Mouse (Mus musculus) kidney, adult 9 months (tissue): Measurements from ENCODE around the gene Strc.
A peak's percentile ranks its signal among the peaks of the same experiment; 100 is the strongest.
"Not testable (repeated sequence)": the region's sequence is repeated elsewhere in the genome, so short reads cannot be mapped to it uniquely, and the experiment has no call there.

ENCODE experiments used
- DNase-seq: peaks from one replicate; pipeline ENCODE4 v3.0.0; 2022

Gene Strc

GRCm38 (mm10) chr2:121386961-121387575, at the start of gene Strc:
Strc (minus strand) TSS chr2:121387168.
- DNase-seq: not testable (repeated sequence)

- no peak for DNase-seq
Observed at GRCm38 (mm10) chr2:121434854-121435253, 47.9 kb upstream of the Strc start.

DNA sequence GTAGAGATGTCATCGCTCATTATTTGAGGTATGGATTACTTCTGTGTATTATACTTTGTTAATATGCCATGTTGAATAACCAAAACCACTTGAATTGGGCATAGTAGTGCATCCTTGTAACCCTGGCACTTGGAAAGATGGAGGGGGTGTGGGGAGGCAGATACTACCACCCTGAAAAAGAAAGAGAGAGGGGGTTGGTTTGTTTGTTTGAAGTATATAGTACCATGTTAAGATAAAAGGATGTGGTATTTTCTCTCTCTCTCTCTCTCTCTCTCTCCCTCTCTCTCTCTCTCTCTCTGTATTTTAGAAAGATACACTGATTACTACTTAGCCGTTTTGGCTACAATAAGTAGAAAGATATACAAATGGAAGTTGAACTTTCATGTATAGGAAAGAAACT, 38.9 kb upstream of the Strc start:
- DNase-seq: no peak

GRCm38 (mm10) chr2:121423166-121423565, 36.2 kb upstream of the Strc start:
- DNase-seq: no peak

DNA sequence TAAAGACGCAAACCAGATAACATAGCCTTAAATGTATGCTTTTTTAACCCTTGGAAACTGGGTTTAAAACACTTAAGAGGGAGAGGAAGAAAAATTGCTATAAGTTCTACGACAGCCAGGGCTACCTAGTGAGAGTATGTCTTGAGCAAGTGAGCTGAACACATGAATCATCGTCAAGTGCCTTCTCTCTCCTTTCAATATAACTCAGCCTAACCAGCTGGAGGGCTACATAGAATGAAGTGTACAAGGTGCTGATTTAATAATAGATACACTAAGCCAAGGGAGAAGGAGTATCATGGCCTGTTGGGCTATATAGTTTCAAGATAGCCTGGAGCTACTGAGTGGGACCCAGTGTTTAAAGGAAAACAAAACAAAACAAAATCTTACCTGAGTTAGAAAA, 31.5 kb upstream of the Strc start:
- no peak for DNase-seq

DNA sequence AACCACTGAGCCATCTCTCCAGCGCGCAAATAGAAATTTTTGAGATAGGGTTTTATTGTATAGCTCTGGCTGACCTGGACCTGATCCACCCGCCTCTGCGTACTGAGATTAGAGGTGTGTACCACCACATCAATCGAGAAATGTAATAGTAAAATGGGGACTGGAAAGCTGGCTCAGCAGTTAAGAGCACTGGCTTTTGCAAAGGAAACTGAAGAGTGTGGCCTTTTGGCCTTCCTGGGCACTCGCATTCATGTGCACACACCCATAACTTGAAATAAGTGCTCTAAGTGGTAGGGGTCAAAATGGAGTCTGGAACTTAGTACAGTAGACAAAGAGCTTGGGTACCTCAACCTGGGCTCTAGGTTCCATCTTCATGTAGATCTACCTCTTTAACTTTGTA, 29.4 kb upstream of the Strc start:
- no peak for DNase-seq

GRCm38 (mm10) chr2:121415591-121415990, 28.6 kb upstream of the Strc start:
- no peak for DNase-seq

GRCm38 (mm10) chr2:121415103-121415502, 28.1 kb upstream of the Strc start:
- no peak for DNase-seq

GRCm38 (mm10) chr2:121414139-121414685, 27.2 kb upstream of the Strc start:
- peak; percentile 50 for DNase-seq

- DNase-seq: peak; percentile 95
Observed at GRCm38 (mm10) chr2:121413387-121414042, 26.5 kb upstream of the Strc start, which contains the start of the genes Pdia3 and Catsper2. Pdia3 (plus strand) TSS chr2:121413775. Catsper2 (minus strand) TSS chr2:121413792.

DNA sequence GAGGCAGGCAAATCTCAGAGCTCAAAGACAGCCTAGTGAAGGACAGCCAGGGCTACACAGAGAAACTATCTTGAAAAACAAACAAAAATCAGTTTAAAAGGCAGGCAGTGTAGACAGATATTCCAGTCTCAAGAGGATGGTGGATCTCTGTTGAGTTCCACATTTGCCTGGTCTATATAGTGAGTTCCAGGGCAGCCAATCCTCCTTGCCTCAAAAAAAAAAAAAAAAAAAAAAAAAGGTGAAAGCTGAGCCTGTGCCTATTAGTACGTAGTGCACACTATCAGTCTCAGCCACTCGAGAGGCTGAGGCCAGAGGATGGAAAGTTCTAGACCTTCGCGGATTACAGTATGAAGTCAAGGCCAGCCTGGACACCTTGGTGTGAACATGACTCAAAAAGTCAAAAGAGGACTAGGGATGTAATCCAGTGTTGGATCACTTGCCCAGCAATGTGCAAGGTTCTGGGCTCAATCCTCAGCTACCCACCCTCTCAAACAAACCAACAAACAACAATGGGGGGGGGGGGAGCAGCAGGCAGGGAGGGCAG, 25.9 kb upstream of the Strc start:
- DNase-seq: no peak

DNA sequence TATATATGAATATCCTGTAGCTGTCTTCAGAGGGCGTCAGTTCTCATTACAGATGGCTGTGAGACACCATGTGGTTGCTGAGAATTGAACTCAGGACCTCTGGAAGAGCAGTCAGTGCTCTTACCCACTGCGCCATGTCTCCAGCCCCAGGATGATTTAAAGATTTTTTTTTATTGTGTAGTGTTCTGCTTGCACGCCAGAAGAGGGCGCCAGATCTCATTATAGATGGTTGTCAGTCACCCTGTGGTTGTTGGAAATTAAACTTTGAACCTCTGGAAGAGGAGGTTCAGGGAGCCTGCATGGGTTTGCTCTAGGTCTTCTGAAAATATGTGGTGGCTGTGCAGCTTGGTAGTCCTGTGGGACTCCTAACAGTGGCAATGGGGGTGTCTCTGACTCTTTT, 21.2 kb upstream of the Strc start:
- DNase-seq: peak; percentile 53

GRCm38 (mm10) chr2:121403296-121403695, 16.3 kb upstream of the Strc start:
- DNase-seq: no peak

- peak; percentile 81 for DNase-seq
Observed at GRCm38 (mm10) chr2:121396624-121397023, 9.7 kb upstream of the Strc start.

DNA sequence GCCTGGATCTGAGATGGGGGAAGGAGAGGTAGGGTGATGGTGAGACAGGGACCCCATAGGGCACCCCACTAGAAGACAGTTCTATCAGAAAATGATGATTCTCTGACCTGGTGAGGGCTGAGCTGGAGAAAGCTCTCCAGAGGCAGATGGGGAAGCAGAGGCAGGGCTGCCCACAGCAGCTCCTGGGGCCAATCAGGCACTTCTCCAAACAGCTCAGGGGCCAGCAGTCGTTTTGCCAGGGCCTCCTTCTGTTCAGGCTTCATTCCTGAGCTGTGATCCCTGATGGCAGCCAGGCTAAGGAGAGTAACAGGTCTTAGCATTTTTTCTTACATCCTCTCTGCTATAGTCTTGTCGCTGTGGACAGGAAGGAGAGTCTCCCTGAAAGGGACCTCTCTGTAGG, 12.2 kb downstream of the Strc start:
- DNase-seq: no peak

DNA sequence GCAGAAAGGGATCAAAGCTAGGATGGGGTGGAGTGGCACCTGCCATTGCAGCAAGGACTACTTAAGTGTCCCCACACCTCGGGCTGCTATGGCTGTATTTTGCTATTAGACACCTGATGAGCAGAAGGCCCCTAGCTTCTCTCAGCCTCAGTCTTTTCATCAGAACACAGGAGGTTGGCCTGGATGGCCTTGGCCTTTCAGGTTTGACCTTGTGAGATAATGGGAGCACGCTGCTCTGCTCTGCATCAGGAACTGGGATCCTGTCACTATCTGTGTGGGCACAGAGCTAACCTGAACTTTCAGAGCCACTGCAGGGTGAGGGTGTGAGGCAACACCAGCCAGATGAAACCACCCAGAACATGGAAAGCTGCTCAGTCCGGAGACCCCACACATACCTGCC, 14.7 kb downstream of the Strc start:
- DNase-seq: no peak

GRCm38 (mm10) chr2:121370921-121371320, 16.0 kb downstream of the Strc start:
- no peak for DNase-seq

DNA sequence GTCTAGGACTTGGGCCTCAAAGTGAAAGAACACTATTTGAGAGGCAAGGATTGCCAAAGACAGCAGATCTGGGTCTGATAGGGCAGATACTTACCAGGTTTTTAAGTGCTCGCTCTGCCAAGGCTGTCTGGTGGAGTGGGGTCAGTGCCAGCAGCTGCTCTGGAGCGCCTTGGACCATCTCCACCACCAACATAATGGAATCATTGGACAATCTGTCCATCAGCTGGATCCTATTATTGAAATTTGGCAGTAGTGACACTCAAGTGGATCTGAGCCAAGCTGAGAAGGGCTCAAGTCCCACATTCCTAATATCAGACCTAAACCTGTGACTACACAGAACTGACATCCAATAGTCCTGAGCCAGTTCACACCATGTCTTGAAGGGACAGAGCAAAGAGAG, 18.1 kb downstream of the Strc start:
- DNase-seq: no peak

DNA sequence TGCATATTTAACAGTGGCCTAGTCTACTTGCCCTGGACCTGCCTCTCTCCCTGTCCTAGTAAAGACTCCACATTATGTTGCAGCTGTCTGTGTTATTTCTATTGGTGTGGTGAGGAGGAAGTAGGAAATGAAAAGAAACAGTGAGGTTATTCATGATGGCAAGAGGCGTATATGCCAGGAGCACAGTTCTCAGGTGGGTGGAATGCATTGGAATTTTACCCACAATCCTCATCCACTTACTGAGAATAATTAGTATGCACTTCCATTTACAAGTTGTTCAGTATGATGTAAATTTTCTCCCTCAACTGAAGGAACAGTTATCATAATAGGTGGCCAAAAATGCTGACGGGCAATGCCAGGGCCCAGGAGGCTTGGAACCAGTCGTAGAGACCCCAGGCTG, 23.3 kb downstream of the Strc start:
- no peak for DNase-seq

GRCm38 (mm10) chr2:121359461-121359860, 27.5 kb downstream of the Strc start:
- no peak for DNase-seq

DNA sequence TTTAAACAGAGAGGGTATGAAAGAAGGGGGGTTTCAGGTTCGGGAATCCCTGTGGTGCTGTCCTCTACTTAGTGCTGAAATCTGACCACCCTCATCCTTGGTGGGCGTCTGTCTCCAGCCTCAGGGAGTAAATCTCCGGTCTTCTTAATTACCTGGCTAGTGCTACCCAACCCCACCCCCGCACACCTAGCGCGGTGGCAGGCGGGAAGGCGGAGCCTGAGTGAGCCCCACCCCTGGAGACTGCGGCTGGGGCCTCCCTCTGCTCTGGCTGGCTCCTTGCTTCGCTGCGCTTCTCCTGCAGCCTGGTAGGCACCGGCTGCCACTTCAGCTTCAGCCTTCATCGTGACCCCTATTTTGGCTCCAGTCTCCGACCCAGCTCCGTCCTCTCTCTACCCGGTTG, 28.6 kb downstream of the Strc start:
- peak; percentile 76 for DNase-seq

GRCm38 (mm10) chr2:121357961-121358360, 29.0 kb downstream of the Strc start:
- DNase-seq: no peak

DNA sequence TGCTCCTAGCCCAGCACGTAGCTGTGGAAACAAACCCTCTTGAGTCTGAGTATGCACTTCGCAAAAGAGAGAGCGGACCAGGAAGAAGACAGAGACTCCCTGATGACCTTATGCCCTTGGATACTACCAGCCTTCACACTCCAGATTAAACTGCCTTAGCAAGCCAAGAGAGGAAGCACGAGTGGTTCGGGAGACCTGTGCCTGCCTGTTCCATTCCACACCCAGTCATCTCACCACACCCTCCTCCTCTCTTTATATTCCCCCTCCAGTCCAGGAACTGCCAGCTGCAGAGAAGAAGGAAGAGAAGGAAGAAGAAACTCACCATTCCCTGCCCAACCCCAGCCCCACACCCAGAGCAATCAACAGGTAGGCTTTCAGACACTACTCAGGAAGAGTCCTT, 29.5 kb downstream of the Strc start, which contains the start of gene Ckmt1:
Gene Ckmt1, plus strand, starts transcription at position 221 of the 400 bp plus-strand sequence.
- peak; percentile 24 for DNase-seq
